In the genomic region with DNA sequence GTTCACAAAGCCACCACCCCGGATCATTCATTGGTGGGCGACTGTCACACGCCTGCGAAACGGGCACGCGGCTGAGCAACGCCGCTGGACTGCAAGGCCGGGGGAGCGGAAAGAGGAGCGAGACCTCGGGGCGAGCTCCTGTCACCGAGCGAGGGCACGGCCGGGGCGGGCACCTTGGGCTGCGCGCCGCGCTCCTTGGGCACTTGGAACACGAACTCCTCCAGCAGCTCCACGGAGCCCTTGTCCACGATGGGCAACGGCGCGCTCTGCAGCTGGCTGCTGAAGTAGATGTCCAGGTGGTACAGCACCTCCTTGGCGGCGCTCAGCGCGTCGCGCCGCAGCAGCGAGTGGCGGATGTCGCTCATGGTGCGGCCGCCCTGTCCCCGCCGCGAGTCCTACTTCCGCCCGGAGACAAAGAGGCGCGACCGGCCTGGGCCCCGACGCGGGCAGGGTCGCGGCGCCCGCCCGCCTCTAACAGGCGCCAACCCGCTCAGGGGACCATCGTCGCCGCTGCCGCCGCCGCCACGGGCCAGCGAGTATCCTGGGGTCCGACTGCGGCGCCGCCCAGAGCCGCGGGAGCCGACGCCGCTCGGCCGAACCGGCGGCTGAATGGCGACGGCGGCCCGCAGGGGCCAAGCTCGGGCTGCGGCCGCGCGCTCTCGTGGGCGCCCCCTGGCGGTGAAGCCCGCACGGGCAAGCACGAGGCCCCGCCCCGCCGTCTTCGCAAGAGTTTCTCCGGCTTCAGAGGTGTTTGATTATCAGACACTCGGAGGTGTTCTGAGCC, we compare ENCODE assay signal across 8 mouse cellular contexts. TPM values are rescaled to one million over a fixed set of nuclear protein-coding genes. Genes with fewer than 3 reads are reported as not detected.
DNase-seq lines count a peak whose midpoint lies in the region; ATAC-seq and TF ChIP-seq lines count a peak whose summit lies in the region.

E130309D02Rik (minus strand) TSS at position 631 of the 784 bp plus-strand sequence.

- DNase-seq in MEL (ENCODE audit: low read depth, low spot score), result peak; percentile 89
- DNase-seq in cerebellum, adult 2 months, result peak; percentile 88 to 92
- peak; percentile 85 for DNase-seq in forelimb bud, embryonic 11.5 days (ENCODE audit: low read depth, low spot score)
- DNase-seq in layer of hippocampus, adult 9-11 months, result peak; percentile 55
- DNase-seq in lung, postnatal 0 days (ENCODE audit: low spot score), result peak; percentile 90
- DNase-seq in ovary, postnatal 14 days (ENCODE audit: low spot score), result peak; percentile 90
- peak; percentile 95 for DNase-seq in thymus, postnatal 14 days

- peak within 1 kb of the TSS; percentile 76 to 91 for H3K4me3 ChIP-seq in MEL (ENCODE audit: control insufficient read depth in 1 of 2, insufficient read depth in 1 of 2, low read depth in 2 of 2, low read length in 2 of 2)
- peak within 1 kb of the TSS; percentile 72 for H3K4me3 ChIP-seq in cerebellum, adult 2 months (replicated peaks; ENCODE audit: insufficient read depth, low read depth, low read length)
- peak within 1 kb of the TSS; percentile 89 for H3K4me3 ChIP-seq in lung, postnatal 0 days (ENCODE audit: low read depth, low read length)

- TF ChIP-seq RAD21 in MEL (IDR thresholded peaks at IDR 0.05; ENCODE audit: low read depth, low read length), result no peak; the same call in 1 of the 2 replicates

- TF ChIP-seq POLR2A in MEL (IDR thresholded peaks at IDR 0.05; ENCODE audit: control insufficient read depth in 1 of 2, insufficient read depth in 1 of 2, low read depth in 1 of 2, low read length in 2 of 2, poor library complexity in 1 of 2), result peak; percentile 80 to 93; a peak in 3 of 4 replicates
- peak; percentile 49; the same call in 1 of the 2 replicates for TF ChIP-seq POLR2A in cerebellum, adult 2 months (IDR thresholded peaks at IDR 0.05; ENCODE audit: borderline replicate concordance, insufficient read depth, low read length)

- H3K9ac ChIP-seq in MEL (ENCODE audit: control insufficient read depth, low read depth, low read length, poor library complexity, severe bottlenecking), result peak within 1 kb of the TSS; percentile 98
- peak within 1 kb of the TSS; percentile 76 for H3K9ac ChIP-seq in lung, postnatal 0 days (replicated peaks; ENCODE audit: low read depth)

- peaks cover 47% of the 10 kb centered on the region for H3K79me2 ChIP-seq in MEL (ENCODE audit: control insufficient read depth, insufficient read depth, low read length, poor library complexity)

- WGBS in cerebellum, adult 2 months, result 1% methylated on average over 101 of the region's 101 CpGs
- under 1% methylated on average over 77 of the region's 101 CpGs for WGBS in lung, postnatal 0 days

- H3K27me3 ChIP-seq in MEL (ENCODE audit: control insufficient read depth in 1 of 2, insufficient read depth in 2 of 2, low read length in 2 of 2), result no peaks in the 10 kb centered on the region
- no peaks in the 10 kb centered on the region for H3K27me3 ChIP-seq in cerebellum, adult 2 months (ENCODE audit: control insufficient read depth, insufficient read depth, low read length)
- H3K27me3 ChIP-seq in lung, postnatal 0 days (replicated peaks; ENCODE audit: insufficient read depth, low read length), result no peaks in the 10 kb centered on the region

- peak within 1 kb of the TSS; percentile 89 for H3K27ac ChIP-seq in MEL (ENCODE audit: control insufficient read depth, low read depth, low read length)
- H3K27ac ChIP-seq in cerebellum, adult 2 months (ENCODE audit: insufficient read depth, low read length), result peak within 1 kb of the TSS; percentile 31
- peak within 1 kb of the TSS; percentile 91 for H3K27ac ChIP-seq in lung, postnatal 0 days (ENCODE audit: low read length)

- peak in 1 of 2 experiments; percentile 34; a peak in 2 of 4 replicates for TF ChIP-seq EP300 in MEL (IDR thresholded peaks at IDR 0.05; ENCODE audit: low read depth in 1 of 2, low read length in 2 of 2)
- no peak for TF ChIP-seq EP300 in lung, postnatal 0 days (IDR thresholded peaks at IDR 0.05)

- H3K36me3 ChIP-seq in MEL (ENCODE audit: control insufficient read depth in 1 of 2, insufficient read depth in 2 of 2, low read length in 2 of 2), result peaks cover 12 to 18% of the 10 kb centered on the region in 2 experiments
- peaks cover 28% of the 10 kb centered on the region; the same call in 1 of the 2 replicates for H3K36me3 ChIP-seq in lung, postnatal 0 days (ENCODE audit: insufficient read depth, low read length)

- H3K4me2 ChIP-seq in lung, postnatal 0 days (replicated peaks; ENCODE audit: low read depth, low read length), result peak within 1 kb of the TSS; percentile 95

- H3K4me1 ChIP-seq in MEL (ENCODE audit: control insufficient read depth in 1 of 2, insufficient read depth in 2 of 2, low read length in 2 of 2), result peaks cover 0 to 10% of the 10 kb centered on the region in 2 experiments; a peak in 1 of 4 replicates
- H3K4me1 ChIP-seq in cerebellum, adult 2 months (ENCODE audit: control insufficient read depth, insufficient read depth, low read length), result peaks cover 9% of the 10 kb centered on the region; the same call in 1 of the 2 replicates
- H3K4me1 ChIP-seq in lung, postnatal 0 days (ENCODE audit: insufficient read depth, low read depth, low read length), result no peaks in the 10 kb centered on the region; the same call in 1 of the 2 replicates

- H3K9me3 ChIP-seq in MEL (replicated peaks; ENCODE audit: insufficient read depth, low read length), result no peaks in the 10 kb centered on the region
- H3K9me3 ChIP-seq in lung, postnatal 0 days (ENCODE audit: low read length), result no peaks in the 10 kb centered on the region

- ATAC-seq in hematopoietic stem cell, adult 5-6 weeks (replicated peaks in 1 of 2; ENCODE audit: insufficient read depth in 1 of 2, low FRiP score in 2 of 2, low TSS enrichment in 1 of 2, low read depth in 1 of 2, poor library complexity in 2 of 2, severe bottlenecking in 2 of 2), result peak; percentile 43 to 58; a peak in 3 of 4 replicates
- peak; percentile 92 for ATAC-seq in lung, postnatal 0 days

- TF ChIP-seq CTCF in MEL (IDR thresholded peaks at IDR 0.05 in 2 of 3, conservative IDR thresholded peaks at IDR 0.05 in 1 of 3; ENCODE audit: control insufficient read depth in 1 of 3, insufficient read depth in 1 of 3, low read depth in 2 of 3, low read length in 3 of 3, poor library complexity in 1 of 3, severe bottlenecking in 1 of 3), result peak; percentile 52 to 99 (median 84); a peak in 5 of 6 replicates
- TF ChIP-seq CTCF in cerebellum, adult 2 months (IDR thresholded peaks at IDR 0.05; ENCODE audit: borderline replicate concordance, insufficient read depth, low read depth, low read length), result peak; percentile 68
- TF ChIP-seq CTCF in lung, postnatal 0 days (IDR thresholded peaks at IDR 0.05), result peak; percentile 82

TF ChIP-seq in MEL, 35 proteins besides CTCF, POLR2A, EP300 and RAD21:
- TF ChIP-seq ZMIZ1 (IDR thresholded peaks at IDR 0.05; ENCODE audit: low read depth, low read length), result peak; percentile 70; the same call in 1 of the 2 replicates
- TF ChIP-seq NELFE (IDR thresholded peaks at IDR 0.05; ENCODE audit: low read depth, low read length), result peak; percentile 84
- no peak for TF ChIP-seq CHD2 (IDR thresholded peaks at IDR 0.05; ENCODE audit: low read length)
- peak; percentile 76 for TF ChIP-seq MAX (IDR thresholded peaks at IDR 0.05; ENCODE audit: low read length)
- TF ChIP-seq SMC3 (IDR thresholded peaks at IDR 0.05; ENCODE audit: low read depth, low read length), result peak; percentile 52
- no peak for TF ChIP-seq POLR2AphosphoS2 (IDR thresholded peaks at IDR 0.05; ENCODE audit: low read length)
- TF ChIP-seq MXI1 (IDR thresholded peaks at IDR 0.05; ENCODE audit: low read depth, low read length), result peak; percentile 79
- no peak for TF ChIP-seq BHLHE40 (IDR thresholded peaks at IDR 0.05; ENCODE audit: borderline replicate concordance, low read depth, low read length)
- TF ChIP-seq HCFC1 (IDR thresholded peaks at IDR 0.05; ENCODE audit: low read depth, low read length), result peak; percentile 76
- TF ChIP-seq UBTF (IDR thresholded peaks at IDR 0.05; ENCODE audit: borderline replicate concordance, insufficient read depth, low read depth, low read length), result 0 out of 2 replicates have a peak, but pooled peaks have one; percentile 62
- TF ChIP-seq MAZ (IDR thresholded peaks at IDR 0.05; ENCODE audit: low read depth, low read length), result 0 out of 2 replicates have a peak, but pooled peaks have one; percentile 33
- 0 out of 2 replicates have a peak, but pooled peaks have one; percentile 35 for TF ChIP-seq TBP (IDR thresholded peaks at IDR 0.05; ENCODE audit: low read depth, low read length)
- no peak for TF ChIP-seq ETS1 (IDR thresholded peaks at IDR 0.05; ENCODE audit: low read depth, low read length)
- no peak for TF ChIP-seq ZC3H11A (IDR thresholded peaks at IDR 0.05; ENCODE audit: low read depth, low read length)
- peak; percentile 31; the same call in 1 of the 2 replicates for TF ChIP-seq SIN3A (IDR thresholded peaks at IDR 0.05; ENCODE audit: low read length)
- TF ChIP-seq NRF1 (IDR thresholded peaks at IDR 0.05; ENCODE audit: insufficient read depth, low read depth, low read length, poor library complexity, severe bottlenecking), result 0 out of 2 replicates have a peak, but pooled peaks have one; percentile 8
- TF ChIP-seq ELF1 (IDR thresholded peaks at IDR 0.05; ENCODE audit: low read depth, low read length), result peak; percentile 33; the same call in 1 of the 2 replicates

RNA-seq across cellular contexts. Expression of gene E130309D02Rik, which starts in this region (rescaled TPM):
- 51.4 and 59.3 TPM in 2 replicates for total RNA-seq in MEL (2012; rRNA removed)
- 10 to 100 TPM in 1 of 2 experiments, not detected in 1; 92.4 TPM for polyA plus RNA-seq in MEL (2012; ENCODE audit: insufficient read depth in 1 of 2, insufficient read length in 2 of 2, low read depth in 1 of 2, low replicate concordance in 2 of 2, missing spikeins in 1 of 2)
- 17.0 and 17.8 TPM in 2 replicates for polyA plus RNA-seq in cerebellum, adult 2 months (2012; rRNA removed)
- total RNA-seq in hematopoietic stem cell, adult 5-6 weeks (2017), result 13.5 and 20.7 TPM in 2 replicates
- polyA plus RNA-seq in lung, postnatal 0 days (2015; fragmentation: Nextera tagmentation; extraction: Ambion mirVana), result 18.2 and 19.5 TPM in 2 replicates

Comparison
In these comparisons a context has a peak if more than half of its experiments do, and no peak if none do; other contexts are left out.
1. Peak in every context shown above with its lines: DNase-seq, ATAC-seq, H3K4me3 ChIP-seq and H3K27ac ChIP-seq.
2. H3K27ac ChIP-seq: peak in every context shown above with its lines; median percentile 91 in lung, postnatal 0 days; 89 in MEL; 31 in cerebellum, adult 2 months.